8 mouse cellular contexts compared by ENCODE assay signal in genomic region chr12:111722654-111723053, GRCm38 (mm10). TPM values are rescaled to one million over a fixed set of nuclear protein-coding genes. Genes with fewer than 3 reads are reported as not detected.
DNase-seq lines count a peak whose midpoint lies in the region; ATAC-seq and TF ChIP-seq lines count a peak whose summit lies in the region.

No protein-coding gene starts in this region.

- intact Hi-C loops in heart, postnatal 36 days (cut with DNase I): no loop called here

- no peak overlapping the region for H3K4me2 ChIP-seq in heart, embryonic 12.5 days
- no peak overlapping the region for H3K4me2 ChIP-seq in forebrain, embryonic 13.5 days

- DNase-seq in heart, postnatal 36 days: peak; percentile 64 to 77
- DNase-seq in testis, postnatal 14 days (ENCODE audit: low spot score): no peak
- DNase-seq in c-Kit-positive CD71-positive TER-119-positive erythroid progenitor cells, embryonic 14.5 days (ENCODE audit: low spot score): peak; percentile 43
- peak; percentile 71 for DNase-seq in lung, postnatal 14 days
- DNase-seq in midbrain, embryonic 10.5 days (ENCODE audit: low spot score): no peak

- TF ChIP-seq POLR2A in testis, adult 2 months (IDR thresholded peaks at IDR 0.05; ENCODE audit: control insufficient read depth, low read depth, low read length): no peak

- no peaks in the 10 kb centered on the region for H3K27me3 ChIP-seq in heart, embryonic 12.5 days (replicated peaks)
- no peaks in the 10 kb centered on the region for H3K27me3 ChIP-seq in testis, adult 2 months (ENCODE audit: control insufficient read depth, insufficient read depth, low read length)
- H3K27me3 ChIP-seq in forebrain, embryonic 13.5 days: no peaks in the 10 kb centered on the region
- H3K27me3 ChIP-seq in midbrain, embryonic 10.5 days (ENCODE audit: low read depth, poor library complexity, severe bottlenecking): no peaks in the 10 kb centered on the region

- TF ChIP-seq CTCF in testis, adult 2 months (IDR thresholded peaks at IDR 0.05; ENCODE audit: control insufficient read depth, insufficient read depth, insufficient replicate concordance, low read depth, low read length): peak; percentile 60; the same call in 1 of the 2 replicates

- WGBS in heart, embryonic 12.5 days: 72% methylated on average over 9 of the region's 9 CpGs
- WGBS in forebrain, embryonic 13.5 days: 74% methylated on average over 9 of the region's 9 CpGs
- WGBS in midbrain, embryonic 10.5 days: 78% methylated on average over 9 of the region's 9 CpGs

- no peak overlapping the region for H3K27ac ChIP-seq in heart, embryonic 12.5 days (ENCODE audit: poor library complexity, severe bottlenecking)
- no peak overlapping the region for H3K27ac ChIP-seq in testis, adult 2 months (ENCODE audit: control insufficient read depth, insufficient read depth, low read depth, low read length)
- no peak overlapping the region for H3K27ac ChIP-seq in forebrain, embryonic 13.5 days
- H3K27ac ChIP-seq in midbrain, embryonic 10.5 days (replicated peaks): no peak overlapping the region

- peaks cover 46% of the 10 kb centered on the region for H3K36me3 ChIP-seq in heart, embryonic 12.5 days
- no peaks in the 10 kb centered on the region for H3K36me3 ChIP-seq in testis, adult 2 months (ENCODE audit: control insufficient read depth, insufficient read depth, low read length)
- H3K36me3 ChIP-seq in forebrain, embryonic 13.5 days (ENCODE audit: poor library complexity, severe bottlenecking): peaks cover 43% of the 10 kb centered on the region
- H3K36me3 ChIP-seq in midbrain, embryonic 10.5 days: peaks cover 40% of the 10 kb centered on the region

- no peaks in the 10 kb centered on the region for H3K9me3 ChIP-seq in heart, embryonic 12.5 days (replicated peaks)
- H3K9me3 ChIP-seq in forebrain, embryonic 13.5 days (replicated peaks): no peaks in the 10 kb centered on the region
- no peaks in the 10 kb centered on the region for H3K9me3 ChIP-seq in midbrain, embryonic 10.5 days (replicated peaks)

- no peak overlapping the region for H3K4me3 ChIP-seq in heart, embryonic 12.5 days
- H3K4me3 ChIP-seq in testis, adult 2 months (ENCODE audit: control insufficient read depth, low read depth, low read length): no peak overlapping the region
- H3K4me3 ChIP-seq in forebrain, embryonic 13.5 days: no peak overlapping the region
- no peak overlapping the region for H3K4me3 ChIP-seq in midbrain, embryonic 10.5 days

- no peak overlapping the region for H3K9ac ChIP-seq in heart, embryonic 12.5 days
- no peak overlapping the region for H3K9ac ChIP-seq in forebrain, embryonic 13.5 days

- H3K4me1 ChIP-seq in heart, embryonic 12.5 days (replicated peaks): peaks cover 8% of the 10 kb centered on the region
- peaks cover under 1% of the 10 kb centered on the region; the same call in 1 of the 2 replicates for H3K4me1 ChIP-seq in testis, adult 2 months (ENCODE audit: control insufficient read depth, insufficient read depth, low read length)
- H3K4me1 ChIP-seq in forebrain, embryonic 13.5 days: peaks cover 18% of the 10 kb centered on the region
- H3K4me1 ChIP-seq in midbrain, embryonic 10.5 days: peaks cover 33% of the 10 kb centered on the region

- ATAC-seq in heart, embryonic 12.5 days (ENCODE audit: insufficient number of reproducible peaks, low FRiP score): no peak
- no peak for ATAC-seq in forebrain, embryonic 13.5 days

RNA-seq across cellular contexts. Expression of gene Apopt1, which starts 9.6 kb away (rescaled TPM):
- total RNA-seq in heart, postnatal 36 days (2021): 10 to 100 TPM; 38.4 to 40.6 TPM
- 46.6 and 48.8 TPM in 2 replicates for polyA plus RNA-seq in heart, embryonic 12.5 days (2016; fragmentation: Nextera tagmentation; extraction: Ambion mirVana)
- 39.9 and 47.5 TPM in 2 replicates for polyA plus RNA-seq in testis, adult 2 months (2012; rRNA removed)
- 52.6 and 56.2 TPM in 2 replicates for polyA plus RNA-seq in forebrain, embryonic 13.5 days (2015; fragmentation: Nextera tagmentation; extraction: Ambion mirVana)
- 59.8 and 59.9 TPM in 2 replicates for polyA plus RNA-seq in midbrain, embryonic 10.5 days (2016; fragmentation: Nextera tagmentation; extraction: Ambion mirVana)

RNA-seq across cellular contexts. Expression of gene Bag5, which starts 9.6 kb away (rescaled TPM):
- total RNA-seq in heart, postnatal 36 days (2021): 10 to 100 TPM; 19.5 to 20.4 TPM
- polyA plus RNA-seq in heart, embryonic 12.5 days (2016; fragmentation: Nextera tagmentation; extraction: Ambion mirVana): 40.2 and 41.3 TPM in 2 replicates
- 747 and 947 TPM in 2 replicates for polyA plus RNA-seq in testis, adult 2 months (2012; rRNA removed)
- polyA plus RNA-seq in forebrain, embryonic 13.5 days (2015; fragmentation: Nextera tagmentation; extraction: Ambion mirVana): 62.1 and 62.8 TPM in 2 replicates
- 57.2 and 62.0 TPM in 2 replicates for polyA plus RNA-seq in midbrain, embryonic 10.5 days (2016; fragmentation: Nextera tagmentation; extraction: Ambion mirVana)

RNA-seq across cellular contexts. Expression of gene Klc1, which starts 36.0 kb away (rescaled TPM):
- 10 to 100 TPM; 84.4 to 94.2 TPM for total RNA-seq in heart, postnatal 36 days (2021)
- 113 and 117 TPM in 2 replicates for polyA plus RNA-seq in heart, embryonic 12.5 days (2016; fragmentation: Nextera tagmentation; extraction: Ambion mirVana)
- 9.6 and 11.1 TPM in 2 replicates for polyA plus RNA-seq in testis, adult 2 months (2012; rRNA removed)
- 319 and 339 TPM in 2 replicates for polyA plus RNA-seq in forebrain, embryonic 13.5 days (2015; fragmentation: Nextera tagmentation; extraction: Ambion mirVana)
- 189 and 265 TPM in 2 replicates for polyA plus RNA-seq in midbrain, embryonic 10.5 days (2016; fragmentation: Nextera tagmentation; extraction: Ambion mirVana)

RNA-seq across cellular contexts. Expression of gene Trmt61a, which starts 44.7 kb away (rescaled TPM):
- 1 to 10 TPM; 3.8 to 6.6 TPM for total RNA-seq in heart, postnatal 36 days (2021)
- 8.8 and 10.2 TPM in 2 replicates for polyA plus RNA-seq in heart, embryonic 12.5 days (2016; fragmentation: Nextera tagmentation; extraction: Ambion mirVana)
- 11.0 and 11.9 TPM in 2 replicates for polyA plus RNA-seq in testis, adult 2 months (2012; rRNA removed)
- polyA plus RNA-seq in forebrain, embryonic 13.5 days (2015; fragmentation: Nextera tagmentation; extraction: Ambion mirVana): 10.7 and 12.2 TPM in 2 replicates
- polyA plus RNA-seq in midbrain, embryonic 10.5 days (2016; fragmentation: Nextera tagmentation; extraction: Ambion mirVana): 18.4 and 18.7 TPM in 2 replicates

RNA-seq across cellular contexts. Expression of gene Ckb, which starts 50.5 kb away (rescaled TPM):
- total RNA-seq in heart, postnatal 36 days (2021): 10 to 100 TPM; 71.6 to 84.7 TPM
- 363 and 373 TPM in 2 replicates for polyA plus RNA-seq in heart, embryonic 12.5 days (2016; fragmentation: Nextera tagmentation; extraction: Ambion mirVana)
- 13.2 and 37.1 TPM in 2 replicates for polyA plus RNA-seq in testis, adult 2 months (2012; rRNA removed)
- 2,311 and 2,462 TPM in 2 replicates for polyA plus RNA-seq in forebrain, embryonic 13.5 days (2015; fragmentation: Nextera tagmentation; extraction: Ambion mirVana)
- polyA plus RNA-seq in midbrain, embryonic 10.5 days (2016; fragmentation: Nextera tagmentation; extraction: Ambion mirVana): 2,837 and 3,349 TPM in 2 replicates

Comparison
In these comparisons a context has a peak if more than half of its experiments do, and no peak if none do; other contexts are left out.
1. DNase-seq: peak in heart, postnatal 36 days (2 of 2), c-Kit-positive CD71-positive TER-119-positive erythroid progenitor cells, embryonic 14.5 days (single experiment) and lung, postnatal 14 days (single experiment); none in testis, postnatal 14 days (single experiment) and midbrain, embryonic 10.5 days (single experiment).
2. RNA of gene Bag5, which starts 9.6 kb away (polyA plus RNA-seq): 747 to 947 TPM in testis, adult 2 months; 62.1 to 62.8 TPM in forebrain, embryonic 13.5 days, 57.2 to 62.0 TPM in midbrain, embryonic 10.5 days and 40.2 to 41.3 TPM in heart, embryonic 12.5 days; every median in the first group is over 10 times any median in the second.